Mouse (Mus musculus) kidney, postnatal 10 days (tissue): Measurements from ENCODE around the gene Akap7.

ENCODE experiments used
- DNase-seq: peaks from one replicate; pipeline ENCODE4 v3.0.0; 2021; ENCODE audit warnings: mixed read lengths

Akap7 gene

DNA sequence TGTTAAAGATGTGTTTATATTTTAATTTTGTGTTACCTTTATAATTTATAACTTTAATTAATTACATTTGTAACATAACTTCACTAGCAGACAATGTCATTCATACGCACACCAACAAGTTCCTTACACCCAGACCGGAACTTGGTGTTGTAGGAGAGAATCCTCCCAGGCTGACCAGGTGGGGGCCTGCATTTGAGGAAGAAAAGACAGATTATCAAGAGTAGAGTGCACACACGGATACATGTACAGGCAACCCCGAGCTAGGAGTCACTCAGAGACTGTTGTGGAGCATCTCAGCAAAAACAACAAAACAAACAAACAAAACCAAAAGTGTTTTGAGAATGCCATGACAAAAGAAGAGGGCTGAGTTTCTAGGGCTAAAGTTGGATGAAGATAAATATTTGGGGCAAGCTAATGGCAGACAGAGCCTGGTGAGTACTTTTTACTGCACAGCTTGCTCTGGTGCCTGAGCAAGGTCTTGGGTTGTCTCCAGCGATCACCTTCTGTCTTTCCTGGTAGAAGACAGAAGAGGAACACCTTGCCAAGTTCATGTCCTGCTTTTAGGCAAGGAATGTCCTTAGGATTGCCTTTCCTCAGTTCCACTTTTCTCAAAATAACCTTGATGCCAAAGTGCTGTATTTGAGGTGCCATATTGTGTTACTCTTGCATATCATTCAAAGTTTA, 186.7 kb downstream of the Akap7 start:
- no peak for DNase-seq
